Mouse (Mus musculus): ENCODE measurements around the gene Kcnma1. TPM values are rescaled to one million over a fixed set of nuclear protein-coding genes. Genes with fewer than 3 reads are reported as not detected.

Kcnma1 gene
- polyA plus RNA-seq (2015; fragmentation: Nextera tagmentation; extraction: Ambion mirVana) = 20.3 and 22.1 TPM in 2 replicates

DNA sequence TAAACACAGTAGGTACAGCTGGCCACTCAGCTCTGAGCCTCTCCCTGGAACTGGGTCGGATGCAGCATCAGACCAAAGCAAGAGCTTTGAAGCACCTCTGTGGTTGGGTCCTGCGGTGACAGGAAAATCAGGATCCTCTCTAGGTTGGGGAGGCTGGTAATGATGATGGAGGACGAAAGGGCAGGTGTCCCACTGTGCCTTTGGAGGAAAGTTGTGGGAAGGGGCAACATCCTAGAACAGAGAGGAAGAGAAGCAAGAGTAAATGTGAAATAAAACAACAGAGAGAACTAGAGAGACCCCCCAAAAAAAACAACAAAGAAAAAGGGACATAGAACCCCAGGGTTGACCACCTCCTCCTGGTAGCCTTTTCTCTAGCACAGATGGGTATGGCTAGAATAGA is at the start of gene Kcnma1:
TSS of gene Kcnma1 (minus strand) at position 101 of the 400 bp plus-strand sequence.
- H3K27ac ChIP-seq (replicated peaks) = no peak within 1 kb of the TSS
- WGBS = 70% methylated on average over 3 of the region's 3 CpGs
- no peaks in the 10 kb centered on the region for H3K4me1 ChIP-seq
- no peak within 1 kb of the TSS for H3K9ac ChIP-seq (replicated peaks)
- ATAC-seq (ENCODE audit: low FRiP score) = no peak
- H3K9me3 ChIP-seq (replicated peaks) = no peaks in the 10 kb centered on the region
- no peak within 1 kb of the TSS for H3K4me3 ChIP-seq (replicated peaks)
- H3K27me3 ChIP-seq (replicated peaks) = no peaks in the 10 kb centered on the region
- H3K4me2 ChIP-seq = no peak within 1 kb of the TSS
- no peaks in the 10 kb centered on the region for H3K36me3 ChIP-seq

DNA sequence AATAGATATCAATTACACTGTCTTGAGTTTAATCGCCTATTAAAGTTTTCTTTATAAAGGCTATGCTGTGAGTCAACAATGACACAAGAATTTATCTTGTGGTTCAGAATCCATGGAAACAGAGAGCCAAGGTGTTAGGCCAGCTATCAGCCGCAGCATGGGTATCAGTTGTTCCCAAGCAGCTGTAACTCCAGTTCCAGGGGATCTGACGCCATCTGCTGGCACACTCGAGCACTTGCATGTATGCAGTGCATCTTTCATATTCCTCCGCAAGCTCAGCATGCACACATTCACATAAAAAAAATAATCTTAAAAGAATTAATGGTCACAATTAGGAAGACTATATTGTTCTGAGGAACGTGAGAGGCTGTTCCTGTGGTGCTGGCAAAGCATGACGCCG is 45.5 kb upstream of the Kcnma1 start:
- Histone ChIP-seq H3K36me3 (no peaks in the 10 kb centered on the region), H3K4me3 (replicated peaks) (no peak overlapping the region), H3K9me3 (replicated peaks) (no peaks in the 10 kb centered on the region), H3K27ac (replicated peaks) (no peak overlapping the region), H3K4me1 (no peaks in the 10 kb centered on the region), H3K9ac (replicated peaks) (no peak overlapping the region), H3K27me3 (replicated peaks) (no peaks in the 10 kb centered on the region), H3K4me2 (no peak overlapping the region)
- ATAC-seq (ENCODE audit: low FRiP score) = no peak
- WGBS = 35% methylated on average over 8 of the region's 8 CpGs

DNA sequence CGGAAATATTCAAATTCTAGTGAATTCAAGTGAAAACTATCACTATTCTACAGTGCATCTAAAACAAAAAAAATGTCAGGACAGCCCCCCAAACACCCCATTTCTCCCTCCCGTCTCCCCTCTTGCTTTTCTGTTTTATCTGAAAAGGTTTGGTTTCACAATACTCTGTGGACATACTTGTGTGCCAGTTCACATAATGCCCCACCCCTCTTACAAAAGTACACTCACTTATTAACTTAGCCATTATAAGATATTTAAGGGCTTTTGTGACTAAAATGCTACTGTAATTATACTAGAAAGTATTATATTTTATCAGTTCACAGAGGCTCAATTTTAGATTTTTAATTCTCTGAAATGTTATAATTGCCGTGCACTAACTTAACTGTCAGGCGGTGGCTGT is 45.0 kb upstream of the Kcnma1 start:
- Histone ChIP-seq H3K4me2 (no peak overlapping the region), H3K27me3 (replicated peaks) (no peaks in the 10 kb centered on the region), H3K4me1 (no peaks in the 10 kb centered on the region), H3K4me3 (replicated peaks) (no peak overlapping the region), H3K9ac (replicated peaks) (no peak overlapping the region), H3K27ac (replicated peaks) (no peak overlapping the region), H3K9me3 (replicated peaks) (no peaks in the 10 kb centered on the region), H3K36me3 (no peaks in the 10 kb centered on the region)
- no peak for ATAC-seq (ENCODE audit: low FRiP score)
- WGBS = 87% methylated on average over 4 of the region's 4 CpGs

DNA sequence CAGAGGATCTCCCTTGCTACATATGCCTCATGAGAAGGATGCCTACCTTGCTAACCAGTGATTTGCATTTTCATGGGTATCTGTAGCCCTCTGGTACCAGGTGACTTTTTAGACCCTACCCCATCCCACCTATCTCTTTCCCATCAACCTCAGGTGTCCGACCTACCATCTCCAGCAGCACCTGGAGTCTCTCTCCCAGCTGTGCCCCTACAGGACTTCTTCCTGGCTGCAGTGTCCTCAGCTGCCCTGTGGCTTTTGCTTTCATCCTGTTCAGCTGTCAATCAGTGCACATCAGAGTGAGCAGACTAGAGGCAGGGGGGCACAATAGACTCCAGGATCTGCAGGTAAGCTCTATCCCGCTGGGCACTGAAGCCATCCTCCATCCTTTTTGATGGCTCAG is 37.5 kb upstream of the Kcnma1 start:
- 91% methylated on average over 2 of the region's 2 CpGs for WGBS
- Histone ChIP-seq H3K4me1 (no peaks in the 10 kb centered on the region), H3K9me3 (replicated peaks) (no peaks in the 10 kb centered on the region), H3K27me3 (replicated peaks) (no peaks in the 10 kb centered on the region), H3K4me3 (replicated peaks) (no peak overlapping the region), H3K4me2 (no peak overlapping the region), H3K9ac (replicated peaks) (no peak overlapping the region), H3K36me3 (no peaks in the 10 kb centered on the region), H3K27ac (replicated peaks) (no peak overlapping the region)
- ATAC-seq (ENCODE audit: low FRiP score) = no peak

DNA sequence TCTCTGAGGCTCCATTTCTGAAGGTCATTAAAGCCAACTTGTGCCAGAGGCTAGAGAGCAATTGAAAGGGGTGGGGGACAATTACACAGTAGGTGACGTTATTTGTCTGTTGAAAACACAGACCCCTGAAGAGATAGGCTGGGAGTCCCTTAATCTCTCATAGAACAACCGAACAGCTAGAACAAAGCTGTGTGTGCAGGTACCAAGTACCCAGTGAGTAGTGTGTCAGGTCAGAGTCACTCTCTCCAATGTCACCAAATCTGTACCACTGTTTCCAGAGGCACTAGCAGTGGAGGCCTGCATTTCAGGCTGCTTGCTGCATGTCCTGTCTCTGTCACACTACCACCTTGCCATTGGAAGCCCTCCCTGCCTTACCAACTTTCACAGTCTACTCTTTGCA is 22.3 kb upstream of the Kcnma1 start:
- Histone ChIP-seq H3K27me3 (replicated peaks) (no peaks in the 10 kb centered on the region), H3K9ac (replicated peaks) (no peak overlapping the region), H3K9me3 (replicated peaks) (no peaks in the 10 kb centered on the region; the same call in 1 of the 2 replicates), H3K4me2 (no peak overlapping the region), H3K36me3 (no peaks in the 10 kb centered on the region), H3K27ac (replicated peaks) (no peak overlapping the region), H3K4me3 (replicated peaks) (no peak overlapping the region), H3K4me1 (no peaks in the 10 kb centered on the region)
- no peak for ATAC-seq (ENCODE audit: low FRiP score)
- 38% methylated on average over 2 of the region's 2 CpGs for WGBS

DNA sequence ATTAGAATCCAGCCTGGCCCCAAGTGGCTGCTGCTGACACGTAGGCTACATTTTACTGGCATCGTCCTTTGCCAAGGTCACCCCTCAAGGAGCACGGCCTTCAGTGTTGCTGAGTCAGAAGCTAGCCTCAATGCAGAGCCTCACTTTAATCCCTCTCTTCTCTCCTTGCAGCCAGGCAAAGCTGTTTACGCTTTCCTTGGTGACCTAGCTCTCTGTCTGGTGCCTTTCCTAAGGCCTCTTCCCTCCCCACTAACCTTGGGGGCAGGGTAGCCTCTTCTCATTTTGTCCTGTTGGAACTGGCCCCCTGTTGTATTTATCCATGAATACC is 21.9 kb upstream of the Kcnma1 start:
- Histone ChIP-seq H3K4me1 (no peaks in the 10 kb centered on the region), H3K9ac (replicated peaks) (no peak overlapping the region), H3K4me3 (replicated peaks) (no peak overlapping the region), H3K27me3 (replicated peaks) (no peaks in the 10 kb centered on the region), H3K9me3 (replicated peaks) (no peaks in the 10 kb centered on the region; the same call in 1 of the 2 replicates), H3K27ac (replicated peaks) (no peak overlapping the region), H3K4me2 (no peak overlapping the region), H3K36me3 (no peaks in the 10 kb centered on the region)
- ATAC-seq (ENCODE audit: low FRiP score) = no peak
- 46% methylated on average over 4 of the region's 4 CpGs for WGBS

DNA sequence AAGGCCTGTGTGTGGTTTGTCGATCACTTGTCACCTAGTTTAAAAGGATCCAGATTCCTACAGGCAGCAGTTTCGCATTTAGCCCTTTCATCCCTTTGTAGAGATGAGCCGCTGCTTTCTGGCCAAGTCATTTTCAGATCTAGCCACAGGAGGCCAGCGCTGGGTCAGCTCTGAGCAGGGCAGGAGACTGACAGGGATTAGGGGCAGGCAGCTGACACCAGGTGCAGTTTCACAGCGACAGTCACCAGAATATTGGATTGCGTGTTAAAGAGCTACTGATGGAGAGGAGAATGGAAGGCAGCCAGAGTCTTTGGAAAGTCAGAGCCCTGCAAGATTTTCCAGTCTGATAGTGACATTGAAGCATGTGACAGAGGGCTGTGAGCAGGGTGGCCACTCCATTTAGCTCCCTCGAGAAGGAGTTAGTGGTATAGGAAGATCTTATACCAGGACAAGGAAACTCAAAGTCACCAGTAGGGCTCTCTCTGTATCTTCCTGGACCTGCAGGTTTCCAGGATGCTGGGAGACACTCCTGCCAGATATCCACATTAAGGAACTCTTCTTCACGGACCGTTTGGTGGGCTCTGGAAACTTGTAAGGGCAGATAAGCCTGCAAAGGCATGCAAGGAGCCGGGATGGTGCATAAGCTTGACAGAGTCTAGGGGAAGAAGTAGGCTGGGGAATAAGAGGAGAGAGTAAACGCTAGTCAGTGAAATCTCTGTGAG is 21.4 kb upstream of the Kcnma1 start:
- no peak for ATAC-seq (ENCODE audit: low FRiP score)
- Histone ChIP-seq H3K36me3 (no peaks in the 10 kb centered on the region), H3K27ac (replicated peaks) (no peak overlapping the region), H3K9ac (replicated peaks) (no peak overlapping the region), H3K4me2 (no peak overlapping the region), H3K4me3 (replicated peaks) (no peak overlapping the region), H3K4me1 (no peaks in the 10 kb centered on the region), H3K27me3 (replicated peaks) (no peaks in the 10 kb centered on the region), H3K9me3 (replicated peaks) (no peaks in the 10 kb centered on the region; the same call in 1 of the 2 replicates)
- 37% methylated on average over 11 of the region's 11 CpGs for WGBS

DNA sequence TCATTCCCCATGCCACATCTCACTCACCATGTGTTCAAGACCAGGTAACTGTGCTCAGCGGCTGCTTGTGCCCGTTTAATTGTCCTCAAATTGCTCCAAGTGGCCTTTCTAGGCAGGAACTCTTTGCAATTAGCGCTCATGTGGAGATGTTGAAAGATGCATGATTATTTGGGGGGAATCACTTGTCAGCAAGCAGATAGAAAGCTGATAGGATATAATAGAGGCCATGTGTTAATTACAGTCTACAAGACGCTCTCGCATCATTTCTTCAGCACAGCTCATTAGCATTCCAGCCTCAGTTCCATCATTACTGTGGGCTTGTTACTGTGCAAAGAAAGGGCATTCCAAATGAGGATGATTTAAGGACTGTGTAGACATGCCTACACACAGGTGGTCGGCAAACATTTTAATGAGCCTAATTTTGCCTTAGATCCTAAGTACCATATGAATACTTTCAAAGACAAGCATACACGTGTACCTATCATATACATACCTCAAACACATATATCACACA is 18.6 kb upstream of the Kcnma1 start:
- Histone ChIP-seq H3K4me2 (no peak overlapping the region), H3K27me3 (replicated peaks) (no peaks in the 10 kb centered on the region), H3K9me3 (replicated peaks) (no peaks in the 10 kb centered on the region; the same call in 1 of the 2 replicates), H3K9ac (replicated peaks) (no peak overlapping the region), H3K27ac (replicated peaks) (no peak overlapping the region), H3K4me1 (no peaks in the 10 kb centered on the region), H3K36me3 (no peaks in the 10 kb centered on the region), H3K4me3 (replicated peaks) (no peak overlapping the region)
- ATAC-seq (ENCODE audit: low FRiP score) = no peak
- 77% methylated on average over 7 of the region's 7 CpGs for WGBS

DNA sequence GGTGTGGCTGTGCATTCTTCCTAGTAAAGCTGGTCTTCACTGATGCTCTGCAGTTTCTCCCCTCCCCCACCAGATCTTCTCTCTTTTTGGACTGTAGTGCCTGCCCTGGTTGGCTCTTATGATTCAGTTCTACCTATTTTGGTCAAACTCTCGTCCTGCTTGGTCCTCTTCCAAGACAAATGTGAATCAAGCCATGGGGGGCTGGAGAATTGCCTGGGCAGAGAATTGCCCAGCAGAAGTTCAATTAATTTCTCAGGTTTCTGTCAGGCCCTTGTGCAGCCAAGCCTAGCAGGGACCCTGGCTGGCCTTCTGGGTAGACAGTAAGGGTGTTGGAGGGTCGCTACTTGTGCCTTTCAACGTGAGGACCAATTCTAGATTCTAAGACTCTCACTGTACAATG is 17.9 kb upstream of the Kcnma1 start:
- WGBS = 63% methylated on average over 3 of the region's 3 CpGs
- no peak for ATAC-seq (ENCODE audit: low FRiP score)

DNA sequence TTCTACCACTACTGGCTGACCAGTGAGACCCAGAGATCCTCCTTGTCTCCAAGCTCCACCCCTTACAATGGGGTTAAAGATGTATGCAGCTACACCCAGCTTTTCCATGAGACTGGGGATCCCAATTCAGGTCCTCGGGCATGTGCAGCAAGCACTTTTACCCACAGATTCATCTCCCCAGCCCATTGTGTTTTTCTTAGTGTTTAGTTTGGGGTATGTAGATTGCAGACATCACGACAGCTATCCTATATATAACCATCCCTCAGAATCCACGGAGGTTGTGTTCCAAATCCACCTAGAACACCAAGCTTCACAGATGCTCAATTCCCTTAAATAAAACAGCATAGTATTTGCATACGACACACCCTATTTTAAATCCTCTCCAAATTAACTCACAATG is 6.4 kb upstream of the Kcnma1 start:
- Histone ChIP-seq H3K27me3 (replicated peaks) (no peaks in the 10 kb centered on the region), H3K27ac (replicated peaks) (no peak overlapping the region), H3K36me3 (no peaks in the 10 kb centered on the region), H3K9ac (replicated peaks) (no peak overlapping the region), H3K4me2 (no peak overlapping the region), H3K9me3 (replicated peaks) (no peaks in the 10 kb centered on the region), H3K4me1 (0 out of 2 replicates have a peak, but pooled peaks cover 2% of the 10 kb centered on the region), H3K4me3 (replicated peaks) (no peak overlapping the region)
- WGBS = 84% methylated on average over 4 of the region's 4 CpGs
- ATAC-seq (ENCODE audit: low FRiP score) = no peak

More for the DNA sequence above, 17.9 kb upstream of the Kcnma1 start:
- no peak overlapping the region for H3K4me2 ChIP-seq
- no peaks in the 10 kb centered on the region for H3K36me3 ChIP-seq
- H3K4me1 ChIP-seq = no peaks in the 10 kb centered on the region
- no peak overlapping the region for H3K4me3 ChIP-seq (replicated peaks)
- H3K27me3 ChIP-seq (replicated peaks) = no peaks in the 10 kb centered on the region
- H3K9ac ChIP-seq (replicated peaks) = no peak overlapping the region
- no peaks in the 10 kb centered on the region; the same call in 1 of the 2 replicates for H3K9me3 ChIP-seq (replicated peaks)
- no peak overlapping the region for H3K27ac ChIP-seq (replicated peaks)

DNA sequence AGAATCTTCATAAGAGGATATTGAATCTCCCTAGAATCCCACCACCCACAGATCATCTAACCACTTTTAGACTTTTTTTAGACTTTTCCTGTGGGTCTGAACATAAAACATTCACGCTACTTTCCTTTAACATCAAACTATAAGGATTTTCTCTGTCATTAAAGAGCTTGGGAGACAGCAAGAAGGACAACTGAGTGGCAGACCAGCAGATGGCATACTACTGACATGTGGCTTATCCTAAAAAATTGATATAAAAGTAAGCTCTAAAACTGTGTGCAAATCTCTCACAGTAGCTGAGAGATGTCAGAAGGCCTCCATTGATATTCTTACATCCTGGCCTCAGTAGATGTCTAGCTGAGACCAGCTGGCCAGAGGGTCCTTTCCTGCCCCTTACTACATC is 4.3 kb downstream of the Kcnma1 start:
- WGBS = 81% methylated on average over 1 of the region's 1 CpGs
- H3K4me2 ChIP-seq = no peak overlapping the region
- peaks cover 13% of the 10 kb centered on the region for H3K4me1 ChIP-seq
- no peaks in the 10 kb centered on the region for H3K36me3 ChIP-seq
- H3K4me3 ChIP-seq (replicated peaks) = no peak overlapping the region
- H3K27me3 ChIP-seq (replicated peaks) = peaks cover 13% of the 10 kb centered on the region
- no peak overlapping the region for H3K9ac ChIP-seq (replicated peaks)
- ATAC-seq (ENCODE audit: low FRiP score) = no peak
- H3K27ac ChIP-seq (replicated peaks) = no peak overlapping the region
- H3K9me3 ChIP-seq (replicated peaks) = no peaks in the 10 kb centered on the region

DNA sequence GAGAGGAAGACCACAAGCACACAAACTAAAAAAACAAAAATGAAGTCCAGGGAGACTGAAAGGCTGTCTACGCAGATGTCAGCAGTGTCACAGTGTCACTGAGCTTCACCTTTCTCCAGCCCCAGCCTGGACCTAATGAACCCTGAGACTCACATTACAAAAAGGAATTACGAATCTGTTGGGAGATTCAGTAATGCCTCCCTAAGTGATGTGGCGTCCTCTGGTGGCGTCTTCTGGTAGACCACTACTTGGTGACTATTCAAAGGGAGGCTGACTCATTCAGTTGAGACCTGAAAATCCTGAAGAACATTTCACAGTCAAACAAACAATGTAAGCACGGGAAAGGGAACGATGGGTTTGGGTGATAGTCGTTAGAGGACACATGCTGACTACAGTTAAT is 6.0 kb downstream of the Kcnma1 start:
- ATAC-seq (ENCODE audit: low FRiP score) = no peak
- Histone ChIP-seq H3K4me1 (peaks cover 18% of the 10 kb centered on the region), H3K36me3 (no peaks in the 10 kb centered on the region), H3K27me3 (replicated peaks) (peaks cover 13% of the 10 kb centered on the region), H3K9me3 (replicated peaks) (no peaks in the 10 kb centered on the region), H3K27ac (replicated peaks) (no peak overlapping the region), H3K4me2 (no peak overlapping the region), H3K4me3 (replicated peaks) (no peak overlapping the region), H3K9ac (replicated peaks) (no peak overlapping the region)
- 8% methylated on average over 7 of the region's 7 CpGs for WGBS

Measured in neural tube, embryonic 15.5 days (tissue).